Mouse (Mus musculus) cerebellum, postnatal 25 days (tissue): ENCODE measurements around the gene Phf11c.
"Not testable (repeated sequence)": the region's sequence is repeated elsewhere in the genome, so short reads cannot be mapped to it uniquely, and the experiment has no call there.

ENCODE experiments used
- DNase-seq, 2 experiments: peaks; one replicate each; pipeline ENCODE4 v3.0.0; 2021; ENCODE audit warnings: mixed read lengths in 2 of 2

Gene Phf11c

DNA sequence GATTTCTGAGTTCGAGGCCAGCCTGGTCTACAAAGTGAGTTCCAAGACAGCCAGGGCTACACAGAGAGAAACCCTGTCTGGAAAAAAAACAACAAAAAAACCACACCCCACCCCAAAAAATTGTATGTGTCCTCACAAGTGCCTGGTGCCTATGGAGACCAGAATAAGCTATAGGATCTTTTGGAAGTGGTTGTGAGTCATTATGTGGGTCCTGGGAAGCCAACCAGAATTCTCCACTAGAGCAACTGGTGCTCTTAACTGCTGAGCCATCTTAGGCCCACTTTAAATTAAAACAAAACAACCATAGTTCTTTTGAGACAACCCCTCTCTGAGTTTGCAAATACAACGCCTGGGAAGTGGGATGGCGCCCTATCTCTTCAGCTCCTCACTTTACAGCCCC is at the start of gene Phf11c:
Gene Phf11c, minus strand, starts transcription at position 101 of the 400 bp plus-strand sequence.
- DNase-seq, result no peak

DNA sequence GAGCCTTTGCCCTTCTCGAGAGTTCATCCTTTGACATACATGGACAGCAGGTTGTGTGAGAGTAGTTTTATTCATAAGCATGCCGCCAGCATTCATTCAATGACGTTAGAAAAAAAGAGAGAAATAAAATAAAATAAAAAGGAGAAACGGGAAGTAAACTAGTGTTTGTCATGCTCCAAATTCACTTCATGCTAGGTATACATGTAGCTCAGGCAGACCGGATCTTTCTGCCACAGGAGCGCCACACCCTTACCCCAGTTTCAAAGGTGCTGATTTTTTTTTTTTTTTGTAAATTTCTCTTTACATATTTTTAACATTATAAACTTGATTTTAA is 46.3 kb upstream of the Phf11c start:
- DNase-seq, result no peak

- DNase-seq, result peak; percentile 94 to 95
Measured at GRCm38 (mm10) chr14:59440558-59441471, 45.6 kb upstream of the Phf11c start, which contains the start of the genes Setdb2 and Cab39l. Gene Setdb2, minus strand, starts transcription at chr14:59440884. Gene Cab39l, plus strand, starts transcription at chr14:59440972.

GRCm38 (mm10) chr14:59440039-59440438 is 44.9 kb upstream of the Phf11c start:
- no peak for DNase-seq

DNA sequence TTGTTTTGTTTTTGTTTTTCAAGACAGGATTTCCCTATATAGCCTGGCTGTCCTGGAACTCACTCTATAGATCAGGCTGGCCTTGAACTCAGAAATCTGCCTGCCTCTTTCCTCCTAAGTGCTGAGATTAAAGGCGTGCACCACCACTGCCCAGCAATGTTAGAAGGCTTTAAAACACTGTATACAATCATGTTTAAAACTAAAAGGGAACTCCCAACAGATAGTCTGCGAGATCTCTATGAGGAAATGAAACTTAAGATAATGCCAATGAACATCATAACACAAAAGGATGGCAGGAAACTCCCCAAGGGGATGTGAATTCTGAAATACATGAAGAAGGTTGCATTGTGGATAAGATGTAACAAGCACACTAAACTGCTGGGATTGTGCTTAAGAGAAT is 43.3 kb upstream of the Phf11c start:
- no peak for DNase-seq

GRCm38 (mm10) chr14:59437398-59437797 is 42.2 kb upstream of the Phf11c start:
- DNase-seq, result no peak

- no peak for DNase-seq
Measured at GRCm38 (mm10) chr14:59435206-59435605, 40.0 kb upstream of the Phf11c start.

- DNase-seq, result no peak
Measured at GRCm38 (mm10) chr14:59433902-59434301, 38.7 kb upstream of the Phf11c start.

- DNase-seq, result no peak
Measured at GRCm38 (mm10) chr14:59430556-59430955, 35.4 kb upstream of the Phf11c start.

GRCm38 (mm10) chr14:59422912-59423663 is 27.9 kb upstream of the Phf11c start:
- DNase-seq, result no peak

DNA sequence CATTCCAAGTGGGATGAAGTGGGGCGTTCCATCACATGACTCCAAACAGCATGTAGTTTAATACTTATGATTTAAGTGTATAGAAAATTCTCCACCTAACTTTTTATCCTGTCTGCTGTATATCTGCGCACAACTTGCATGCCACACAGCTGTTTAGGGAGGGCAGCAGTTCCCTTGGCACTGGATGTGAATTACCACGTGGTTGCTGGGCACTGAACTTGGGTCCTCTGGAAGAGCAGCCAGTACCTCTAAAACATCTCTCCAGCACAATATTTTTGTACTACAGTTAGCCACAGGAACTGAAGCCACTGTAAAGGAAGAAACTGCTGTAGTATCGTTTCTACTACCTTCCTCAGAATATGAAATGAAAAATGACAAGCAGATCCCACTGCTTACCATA is 23.0 kb upstream of the Phf11c start:
- no peak for DNase-seq

DNA sequence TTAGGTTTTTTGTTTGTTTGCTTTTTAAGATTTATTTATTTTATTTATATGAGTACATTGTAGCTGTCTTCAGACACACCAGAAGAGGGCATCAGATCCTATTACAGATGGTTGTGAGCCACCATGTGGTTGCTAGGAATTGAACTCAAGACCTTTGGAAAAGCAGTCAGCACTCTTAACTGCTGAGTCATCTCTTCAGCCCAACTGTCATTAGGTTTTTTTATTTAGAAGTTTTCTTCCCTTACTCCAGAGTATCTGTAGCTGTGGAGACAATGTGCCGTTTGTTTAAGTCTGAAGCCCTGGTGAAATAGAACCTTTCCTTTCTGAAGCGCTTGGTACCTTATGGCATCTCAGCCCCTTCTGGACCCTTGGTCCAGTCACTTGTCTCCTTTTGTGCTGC is 19.8 kb upstream of the Phf11c start:
- not testable (repeated sequence) for DNase-seq

GRCm38 (mm10) chr14:59396999-59397398 is 1.8 kb upstream of the Phf11c start:
- no peak for DNase-seq

DNA sequence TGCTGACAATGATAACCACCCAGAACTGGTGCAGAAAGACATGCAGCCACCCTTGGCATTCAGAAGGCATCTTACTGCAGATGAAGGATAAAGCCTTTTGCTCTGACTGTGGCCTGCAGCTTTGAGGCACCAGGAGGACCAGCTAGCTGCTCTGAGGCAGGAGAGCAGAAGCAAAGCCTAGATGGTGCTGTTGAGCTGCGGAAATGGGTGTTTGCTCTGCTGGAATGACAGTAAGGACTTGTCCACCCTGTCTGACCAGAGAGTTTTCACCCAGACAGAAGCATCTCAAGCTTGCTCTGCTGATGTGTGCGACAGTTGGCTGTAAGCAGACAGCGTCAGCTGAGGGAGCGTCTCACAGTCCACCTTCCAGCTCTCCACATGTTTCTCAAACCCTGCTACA is 5.0 kb downstream of the Phf11c start:
- peak in 1 of 2 experiments; percentile 15 for DNase-seq

GRCm38 (mm10) chr14:59389532-59389931 is 5.6 kb downstream of the Phf11c start:
- DNase-seq, result no peak

- no peak for DNase-seq
Measured at GRCm38 (mm10) chr14:59370348-59371068, 24.7 kb downstream of the Phf11c start.

GRCm38 (mm10) chr14:59366386-59367105 is 28.6 kb downstream of the Phf11c start:
- no peak for DNase-seq

GRCm38 (mm10) chr14:59365244-59365644 is 29.9 kb downstream of the Phf11c start, which contains the start of gene Phf11d:
Gene Phf11d, minus strand, starts transcription at chr14:59365470.
- DNase-seq, result no peak

DNA sequence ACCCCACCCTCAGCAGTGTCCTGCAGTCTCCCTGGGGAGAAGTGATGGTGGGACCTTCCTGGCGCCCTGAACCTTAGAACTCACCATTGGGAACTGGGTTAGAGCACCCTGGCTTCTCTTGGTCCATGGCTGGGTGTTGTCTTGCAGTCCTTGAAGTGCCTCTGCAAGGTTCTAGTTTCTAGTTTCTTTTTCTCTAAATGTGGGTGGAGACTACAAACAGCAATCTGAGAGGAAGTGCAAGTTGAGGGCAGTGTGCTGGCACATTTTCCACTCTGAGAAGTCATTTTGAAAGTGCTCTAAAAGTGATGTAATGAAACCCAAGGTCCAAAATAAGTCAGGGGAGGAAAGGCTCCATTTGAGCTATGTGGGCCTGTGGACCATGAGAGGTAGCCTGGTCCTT is 54.0 kb downstream of the Phf11c start, which contains the start of gene Phf11b:
Gene Phf11b, minus strand, starts transcription at position 163 of the 400 bp plus-strand sequence.
- not testable (repeated sequence) for DNase-seq

DNA sequence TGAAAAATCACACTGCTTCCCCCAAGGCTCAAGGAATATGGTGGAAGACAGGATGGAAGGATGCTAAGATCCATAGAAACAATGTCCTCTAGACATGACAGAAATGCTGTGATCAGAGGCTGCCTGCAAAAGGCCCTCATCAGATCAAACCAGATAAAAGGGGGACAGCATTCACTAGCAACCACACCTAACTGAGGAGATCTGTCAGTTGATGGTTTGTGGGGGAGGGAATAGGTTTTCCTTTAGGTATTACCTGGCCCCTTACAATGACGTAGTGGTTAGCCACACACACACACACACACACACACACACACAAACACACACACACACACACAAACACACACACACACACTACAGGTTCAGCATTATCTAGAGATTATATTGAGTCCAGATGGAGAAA is 55.6 kb downstream of the Phf11c start:
- DNase-seq, result no peak

GRCm38 (mm10) chr14:59336056-59336455 is 59.1 kb downstream of the Phf11c start:
- DNase-seq, result not testable (repeated sequence)
